Mouse (Mus musculus) kidney, embryonic 16.5 days (tissue): ENCODE measurements around the gene Il18bp. TPM values are rescaled to one million over a fixed set of nuclear protein-coding genes. Genes with fewer than 3 reads are reported as not detected.
"Not testable (repeated sequence)": the region's sequence is repeated elsewhere in the genome, so short reads cannot be mapped to it uniquely, and the experiment has no call there.

Experiments used
- ATAC-seq: fragments of 200-750 bp; cut with Nextera tagmentation; 2 replicates; pipeline ENCODE4 v1.8.0; 2017; ENCODE audit warnings: moderate TSS enrichment; ENCODE audit not compliant: low FRiP score, low TSS enrichment
- H3K27ac ChIP-seq: fragments of 300-500 bp; sonication (generic); 2 replicates; pipeline ENCODE4 v1.5.1; 2014; ENCODE audit warnings: low read length
- H3K27me3 ChIP-seq: fragments of 300-500 bp; sonication (generic); 2 replicates; pipeline ENCODE4 v1.6.1; 2014; ENCODE audit warnings: low read length, control low read depth, mixed read lengths; ENCODE audit not compliant: insufficient read depth
- H3K36me3 ChIP-seq: fragments of 300-500 bp; sonication (generic); 2 replicates; pipeline ENCODE4 v1.6.1; 2014; ENCODE audit warnings: low read length, control low read depth, mixed read lengths; ENCODE audit not compliant: insufficient read depth
- H3K4me1 ChIP-seq: fragments of 300-500 bp; sonication (generic); 2 replicates; pipeline ENCODE4 v1.6.1; 2014; ENCODE audit warnings: low read length, control low read depth, mixed read lengths; ENCODE audit not compliant: insufficient read depth
- H3K4me2 ChIP-seq: fragments of 300-500 bp; sonication (generic); replicated peaks from 2 replicates; pipeline ENCODE4 v1.6.1; 2014; ENCODE audit warnings: low read depth, low read length
- H3K4me3 ChIP-seq: fragments of 300-500 bp; sonication (generic); 2 replicates; pipeline ENCODE4 v1.5.1; 2014; ENCODE audit warnings: mild to moderate bottlenecking, low read length
- H3K9ac ChIP-seq: fragments of 300-500 bp; sonication (generic); replicated peaks from 2 replicates; pipeline ENCODE4 v1.6.1; 2014; ENCODE audit warnings: low read length
- H3K9me3 ChIP-seq: fragments of 300-500 bp; sonication (generic); 2 replicates; pipeline ENCODE4 v1.6.1; 2016; ENCODE audit warnings: low read length, control low read depth
- WGBS: fragments of 180-500 bp; shearing (Covaris S2); extraction: QIAGEN DNeasy Blood & Tissue Kit; methylation state at CpG from one replicate; pipeline ENCODE4 v1.1.7; 2014; 5-methylcytosine and 5-hydroxymethylcytosine counted together
- polyA plus RNA-seq: library from polyadenylated mRNA; unstranded; fragments of >200 nt; fragmentation: Nextera tagmentation; extraction: Ambion mirVana; gene quantifications from 2 replicates; pipeline ENCODE4 v1.2.1, GENCODE M21; 2015

The Il18bp gene
- 3.0 and 3.3 TPM in 2 replicates for polyA plus RNA-seq

GRCm38 (mm10) chr7:102018590-102018989 is at the start of gene Il18bp:
Il18bp (minus strand) TSS chr7:102018690.
- WGBS, result 92% methylated on average over 3 of the region's 3 CpGs
- H3K36me3 ChIP-seq, result peaks cover 67% of the 10 kb centered on the region

GRCm38 (mm10) chr7:102066363-102066762 is 47.9 kb upstream of the Il18bp start:
- Histone ChIP-seq H3K4me2 (peak overlapping the region; percentile 64), H3K4me3 (peak overlapping the region; percentile 76), H3K4me1 (peaks cover 23% of the 10 kb centered on the region), H3K9me3 (no peaks in the 10 kb centered on the region), H3K9ac (peak overlapping the region; percentile 78), H3K27me3 (no peaks in the 10 kb centered on the region), H3K27ac (no peak overlapping the region), H3K36me3 (peaks cover 5% of the 10 kb centered on the region; the same call in 1 of the 2 replicates)
- no peak for ATAC-seq
- 66% methylated on average over 6 of the region's 6 CpGs for WGBS

More at GRCm38 (mm10) chr7:102018590-102018989, at the start of gene Il18bp:
- Histone ChIP-seq H3K4me1 (no peaks in the 10 kb centered on the region), H3K9ac (no peak within 1 kb of the TSS), H3K27ac (no peak within 1 kb of the TSS), H3K9me3 (no peaks in the 10 kb centered on the region), H3K27me3 (no peaks in the 10 kb centered on the region), H3K4me2 (no peak within 1 kb of the TSS), H3K4me3 (no peak within 1 kb of the TSS)
- no peak for ATAC-seq

GRCm38 (mm10) chr7:102065046-102065891 is 46.8 kb upstream of the Il18bp start, which contains the start of the genes Rnf121, Xndc1 and Xntrpc:
Rnf121 (minus strand) TSS chr7:102065469.
Xndc1 (plus strand) TSS chr7:102065511.
Xntrpc (plus strand) TSS chr7:102065713.
- H3K4me3 ChIP-seq, result peak within 1 kb of the TSS; percentile 76
- peak within 1 kb of the TSS; percentile 78 for H3K9ac ChIP-seq
- H3K36me3 ChIP-seq, result peaks cover 5% of the 10 kb centered on the region; the same call in 1 of the 2 replicates
- no peaks in the 10 kb centered on the region for H3K9me3 ChIP-seq
- peak within 1 kb of the TSS; percentile 91 for H3K27ac ChIP-seq
- peak; percentile 98 for ATAC-seq
- H3K27me3 ChIP-seq, result no peaks in the 10 kb centered on the region
- under 1% methylated on average over 56 of the region's 56 CpGs for WGBS
- H3K4me2 ChIP-seq, result peak within 1 kb of the TSS; percentile 67
- H3K4me1 ChIP-seq, result peaks cover 23% of the 10 kb centered on the region

GRCm38 (mm10) chr7:102064655-102065045 is 46.2 kb upstream of the Il18bp start:
- Histone ChIP-seq H3K4me2 (peak overlapping the region; percentile 67), H3K27ac (peak overlapping the region; percentile 91), H3K4me1 (peaks cover 23% of the 10 kb centered on the region), H3K27me3 (no peaks in the 10 kb centered on the region), H3K36me3 (peaks cover 2% of the 10 kb centered on the region; the same call in 1 of the 2 replicates), H3K9ac (peak overlapping the region; percentile 78), H3K9me3 (no peaks in the 10 kb centered on the region), H3K4me3 (peak overlapping the region; percentile 76)
- peak; percentile 28 for ATAC-seq
- WGBS, result 0% methylated on average over 9 of the region's 9 CpGs

GRCm38 (mm10) chr7:102063891-102064290 is 45.4 kb upstream of the Il18bp start:
- 0 out of 2 replicates have a peak, but pooled peaks cover 8% of the 10 kb centered on the region for H3K36me3 ChIP-seq
- H3K4me1 ChIP-seq, result peaks cover 23% of the 10 kb centered on the region
- H3K4me3 ChIP-seq, result peak overlapping the region; percentile 76
- WGBS, result 77% methylated on average over 9 of the region's 9 CpGs
- no peaks in the 10 kb centered on the region for H3K27me3 ChIP-seq
- no peaks in the 10 kb centered on the region for H3K9me3 ChIP-seq
- 0 out of 2 replicates have a peak overlapping the region, but pooled peaks have one; percentile 78 for H3K9ac ChIP-seq
- ATAC-seq, result no peak
- peak overlapping the region; percentile 67 for H3K4me2 ChIP-seq
- no peak overlapping the region for H3K27ac ChIP-seq

- no peaks in the 10 kb centered on the region for H3K27me3 ChIP-seq
Measured at GRCm38 (mm10) chr7:102062203-102062602, 43.7 kb upstream of the Il18bp start.

GRCm38 (mm10) chr7:102061353-102061752 is 42.9 kb upstream of the Il18bp start:
- no peak overlapping the region for H3K4me2 ChIP-seq
- no peak overlapping the region for H3K9ac ChIP-seq
- no peak for ATAC-seq
- H3K27ac ChIP-seq, result no peak overlapping the region
- 87% methylated on average over 3 of the region's 3 CpGs for WGBS
- no peaks in the 10 kb centered on the region for H3K9me3 ChIP-seq
- no peak overlapping the region for H3K4me3 ChIP-seq
- H3K27me3 ChIP-seq, result no peaks in the 10 kb centered on the region
- peaks cover 14% of the 10 kb centered on the region; the same call in 1 of the 2 replicates for H3K36me3 ChIP-seq
- peaks cover 18% of the 10 kb centered on the region for H3K4me1 ChIP-seq

More at GRCm38 (mm10) chr7:102062203-102062602, 43.7 kb upstream of the Il18bp start:
- Histone ChIP-seq H3K9ac (no peak overlapping the region), H3K9me3 (no peaks in the 10 kb centered on the region), H3K4me1 (peaks cover 22% of the 10 kb centered on the region), H3K4me2 (no peak overlapping the region), H3K36me3 (peaks cover 14% of the 10 kb centered on the region; the same call in 1 of the 2 replicates), H3K4me3 (no peak overlapping the region), H3K27ac (no peak overlapping the region; the same call in 1 of the 2 replicates)
- WGBS, result 59% methylated on average over 1 of the region's 1 CpGs
- ATAC-seq, result no peak

- H3K27ac ChIP-seq, H3K4me2 ChIP-seq, H3K9ac ChIP-seq, H3K27me3 ChIP-seq, ATAC-seq, H3K4me1 ChIP-seq, H3K4me3 ChIP-seq, H3K9me3 ChIP-seq, H3K36me3 ChIP-seq: not testable (repeated sequence)
Measured at GRCm38 (mm10) chr7:102048524-102048923, 30.0 kb upstream of the Il18bp start.

GRCm38 (mm10) chr7:102042314-102042713 is 23.8 kb upstream of the Il18bp start:
- no peaks in the 10 kb centered on the region for H3K4me1 ChIP-seq
- WGBS, result 63% methylated on average over 2 of the region's 2 CpGs
- no peaks in the 10 kb centered on the region for H3K27me3 ChIP-seq
- H3K27ac ChIP-seq, result no peak overlapping the region
- no peaks in the 10 kb centered on the region for H3K9me3 ChIP-seq
- no peak for ATAC-seq
- H3K9ac ChIP-seq, result no peak overlapping the region
- H3K4me2 ChIP-seq, result no peak overlapping the region
- no peak overlapping the region for H3K4me3 ChIP-seq
- H3K36me3 ChIP-seq, result peaks cover 31% of the 10 kb centered on the region

GRCm38 (mm10) chr7:102037318-102037717 is 18.8 kb upstream of the Il18bp start:
- peaks cover 65% of the 10 kb centered on the region for H3K36me3 ChIP-seq
- ATAC-seq, result no peak
- H3K9me3 ChIP-seq, result no peaks in the 10 kb centered on the region
- WGBS, result 94% methylated on average over 3 of the region's 3 CpGs
- no peaks in the 10 kb centered on the region for H3K4me1 ChIP-seq
- H3K27ac ChIP-seq, result no peak overlapping the region
- H3K4me3 ChIP-seq, result no peak overlapping the region
- H3K27me3 ChIP-seq, result no peaks in the 10 kb centered on the region
- no peak overlapping the region for H3K9ac ChIP-seq
- no peak overlapping the region for H3K4me2 ChIP-seq
